Mouse (Mus musculus) kidney, adult 18-20 months (tissue): ENCODE measurements at regions not wholly inside any gene's neighbourhood (a gene's known extent, or its start where the extent isn't known, plus 50 kb on each side); places are given as distances from the start of the nearest gene placed in this dataset.

Experiments used
- DNase-seq: peaks from one replicate; pipeline ENCODE4 v3.0.0; 2021

DNA sequence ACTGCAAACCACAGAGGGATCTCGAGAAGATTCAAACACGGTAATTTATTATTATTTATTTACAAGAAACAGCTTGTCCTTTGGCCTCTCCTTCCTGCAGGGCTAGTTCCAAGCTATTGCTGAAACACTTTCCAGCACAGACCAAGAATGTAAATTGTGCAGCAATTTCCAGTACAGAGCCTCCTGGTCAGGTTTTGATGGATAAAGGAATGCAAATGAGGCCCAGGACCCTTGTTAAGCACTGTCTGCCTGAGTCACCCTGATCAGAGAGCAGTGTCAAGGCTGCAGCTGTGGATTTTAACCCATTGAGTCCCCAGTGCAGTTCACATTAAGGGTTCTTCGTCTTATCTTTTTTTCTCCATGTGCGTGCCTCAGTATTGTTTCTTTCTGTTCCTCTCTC is 142.3 kb upstream of the Zkscan2 start:
- no peak for DNase-seq

- no peak for DNase-seq
Measured at GRCm38 (mm10) chr7:123643426-123643825, 143.2 kb upstream of the Zkscan2 start.

DNA sequence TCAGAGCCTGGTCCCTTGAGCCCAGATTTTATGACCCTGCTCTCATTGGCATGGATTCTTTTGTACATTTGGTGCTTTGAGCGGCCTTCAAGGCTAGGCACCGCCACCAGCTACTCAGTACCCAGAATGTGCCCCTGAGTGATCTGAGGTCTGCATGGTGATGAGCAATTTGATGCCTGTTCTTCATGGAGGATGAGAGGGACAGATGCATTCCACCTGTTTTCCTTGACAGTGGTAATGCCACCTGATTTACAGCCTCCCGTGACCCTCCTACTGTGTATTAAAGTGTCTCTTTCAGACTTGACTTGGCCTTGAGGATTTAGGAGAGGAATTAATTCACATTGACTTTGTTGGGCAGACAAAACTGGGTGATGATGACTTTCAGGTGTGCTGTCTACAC is 145.3 kb upstream of the Zkscan2 start:
- no peak for DNase-seq

DNA sequence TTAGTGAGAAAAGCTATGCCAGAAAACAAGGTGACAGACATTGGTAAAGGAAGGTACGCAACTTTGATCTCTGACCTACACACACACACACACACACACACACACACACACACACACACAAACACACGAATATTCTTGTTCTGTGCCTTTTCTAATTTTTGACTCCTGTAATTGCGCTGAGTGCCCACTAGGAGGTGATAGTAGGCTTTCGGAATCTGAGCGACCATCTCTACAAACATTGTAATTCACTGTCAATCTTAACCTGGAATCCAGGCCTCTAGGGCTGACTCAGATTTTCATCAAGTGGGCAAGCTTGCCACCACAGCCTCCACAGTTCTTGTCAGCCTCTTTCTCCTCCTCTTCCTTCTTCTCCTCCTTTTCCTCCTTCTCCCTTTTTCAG is 165.2 kb upstream of the Zkscan2 start:
- no peak for DNase-seq

GRCm38 (mm10) chr7:123684762-123685161 is 184.5 kb upstream of the Zkscan2 start:
- no peak for DNase-seq

GRCm38 (mm10) chr7:123686547-123686946 is 186.3 kb upstream of the Zkscan2 start:
- no peak for DNase-seq

GRCm38 (mm10) chr7:123731016-123731415 is 230.8 kb upstream of the Zkscan2 start:
- no peak for DNase-seq

DNA sequence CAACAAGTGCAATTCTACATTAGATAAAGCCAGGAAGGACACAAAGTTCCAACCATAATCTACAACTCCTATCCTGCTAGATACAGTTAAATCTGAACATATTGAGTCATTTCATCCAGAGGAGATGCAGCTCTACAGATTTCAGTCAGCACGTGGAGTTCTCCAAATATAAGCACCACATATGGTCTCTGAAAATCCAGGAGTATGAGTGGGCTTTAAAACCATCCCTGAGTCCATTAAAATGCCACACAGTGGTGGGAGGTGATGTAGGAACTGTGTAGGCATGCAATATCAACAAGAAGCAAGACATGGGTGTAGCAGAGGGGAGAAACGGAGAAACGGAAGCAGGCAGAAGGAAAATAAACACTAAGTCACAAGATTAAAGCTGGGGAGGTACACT is 232.8 kb upstream of the Zkscan2 start:
- DNase-seq: no peak

- no peak for DNase-seq
Measured at GRCm38 (mm10) chr7:123747986-123748385, 234.7 kb upstream of the Hs3st4 start.

DNA sequence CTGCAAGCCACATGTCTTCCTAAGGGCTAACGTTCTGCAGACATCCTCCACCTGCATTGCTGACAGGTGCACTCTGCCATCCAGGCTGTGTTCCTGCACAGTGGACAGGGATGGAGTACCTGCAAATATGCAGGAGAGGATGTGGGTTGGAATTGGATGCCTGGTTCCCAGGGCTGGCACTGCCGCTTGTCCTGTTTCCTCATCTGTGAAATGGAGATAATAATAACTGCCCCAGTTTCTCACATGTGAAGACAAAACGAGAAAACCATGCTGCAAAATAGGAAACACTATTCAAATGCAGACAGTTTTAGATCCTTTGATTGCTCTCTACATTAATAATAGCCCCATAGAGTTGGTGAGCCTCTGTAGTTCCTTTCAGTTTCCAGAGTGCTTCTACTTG is 229.4 kb upstream of the Hs3st4 start:
- no peak for DNase-seq

DNA sequence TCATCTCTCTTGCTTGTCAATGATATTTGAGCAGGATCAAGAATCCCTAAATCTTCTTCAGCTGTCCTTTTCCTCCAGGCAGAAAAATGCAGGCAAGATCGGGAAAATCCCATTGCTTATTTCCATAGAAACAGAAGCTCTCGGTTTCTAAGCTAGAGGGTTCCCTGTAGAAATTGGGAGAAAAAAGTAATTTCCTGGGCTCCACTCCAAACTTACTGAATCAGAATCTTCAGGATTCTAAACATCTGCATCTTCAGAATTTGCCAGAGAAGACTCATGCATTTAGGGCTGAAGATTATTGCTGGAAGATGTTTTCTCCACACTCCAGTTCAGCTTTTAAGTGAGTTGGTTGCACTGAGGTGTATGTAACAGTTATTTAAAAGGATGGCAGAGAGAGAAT is 187.6 kb upstream of the Hs3st4 start:
- no peak for DNase-seq

DNA sequence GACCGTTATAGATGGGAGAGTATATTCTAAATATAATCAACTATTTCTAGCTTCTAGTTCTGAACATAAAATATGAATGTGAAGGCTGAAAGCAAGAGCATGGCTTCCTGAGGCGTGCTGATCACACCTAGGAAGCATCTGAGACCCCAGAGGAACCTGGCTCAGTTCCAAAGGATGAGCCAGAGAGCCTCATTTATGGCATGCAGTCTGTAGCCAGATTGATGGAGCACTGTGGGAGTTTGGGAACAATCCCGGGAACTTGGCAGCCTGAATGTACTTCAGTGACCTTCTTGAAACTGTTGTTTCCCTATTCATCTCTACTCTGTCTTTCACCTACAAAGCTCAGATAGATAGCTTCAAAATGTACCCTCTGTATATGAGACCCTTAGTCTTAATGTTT is 186.6 kb upstream of the Hs3st4 start:
- DNase-seq: no peak

- DNase-seq: no peak
Measured at GRCm38 (mm10) chr7:123805650-123806049, 177.0 kb upstream of the Hs3st4 start.

- DNase-seq: no peak
Measured at GRCm38 (mm10) chr7:123823976-123824375, 158.7 kb upstream of the Hs3st4 start.

DNA sequence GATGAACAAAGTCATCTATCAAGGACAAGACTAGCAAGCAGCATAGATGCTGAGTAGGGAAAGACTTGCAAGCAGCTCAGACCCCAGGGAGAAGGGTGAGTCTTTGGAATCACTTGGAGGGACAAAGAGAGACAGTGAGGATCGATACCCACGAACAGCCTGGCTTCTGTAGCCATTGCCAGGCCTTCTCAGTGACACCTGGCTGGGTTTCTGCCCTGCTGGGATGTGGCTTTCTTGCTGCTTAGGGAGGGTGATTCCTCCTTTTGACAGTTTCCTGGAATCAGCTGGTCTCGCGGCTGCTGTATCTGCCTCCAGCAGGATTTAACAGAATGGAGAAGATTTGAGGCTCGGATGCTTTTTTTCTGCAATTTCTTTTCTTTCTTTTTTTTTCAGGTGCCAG is 156.3 kb upstream of the Hs3st4 start:
- DNase-seq: no peak

DNA sequence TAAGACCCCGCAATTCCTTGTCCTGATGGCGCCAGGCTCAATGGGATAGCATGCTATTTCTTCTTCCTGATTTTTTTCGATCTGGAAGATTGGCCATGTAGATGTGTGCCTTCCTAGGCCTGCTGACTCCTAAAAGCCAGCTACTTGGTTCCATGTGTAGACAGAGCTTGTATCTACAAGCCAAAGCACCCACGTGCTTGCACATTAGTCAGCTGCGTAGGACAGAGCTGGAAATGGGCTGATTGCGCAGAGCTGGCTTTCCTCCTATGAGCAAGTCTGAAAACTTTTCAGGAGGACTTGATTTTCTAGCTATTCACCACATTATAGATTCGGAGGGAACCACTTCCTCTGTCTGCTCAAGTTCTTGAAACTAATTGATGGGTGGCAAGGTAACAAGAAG is 140.1 kb upstream of the Hs3st4 start:
- no peak for DNase-seq

DNA sequence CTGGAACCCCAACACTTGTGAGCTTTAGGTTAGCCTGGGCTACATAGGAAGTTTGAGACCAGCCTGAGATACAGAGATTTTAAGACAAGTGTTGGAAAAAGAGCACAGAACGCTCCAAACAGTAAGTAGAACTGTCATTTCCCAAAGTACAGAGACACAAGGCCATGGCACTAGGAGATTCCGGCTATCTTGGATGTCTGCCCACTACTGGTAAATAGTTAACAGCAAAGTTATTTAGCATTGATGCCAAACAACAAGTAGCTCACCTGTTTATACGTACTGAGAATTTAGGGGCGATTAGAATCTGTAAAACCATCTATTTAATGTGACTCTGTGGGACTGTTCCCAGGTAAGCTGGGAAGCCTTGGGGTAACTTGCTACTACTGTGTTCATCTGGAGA is 135.6 kb upstream of the Hs3st4 start:
- DNase-seq: peak; percentile 8

DNA sequence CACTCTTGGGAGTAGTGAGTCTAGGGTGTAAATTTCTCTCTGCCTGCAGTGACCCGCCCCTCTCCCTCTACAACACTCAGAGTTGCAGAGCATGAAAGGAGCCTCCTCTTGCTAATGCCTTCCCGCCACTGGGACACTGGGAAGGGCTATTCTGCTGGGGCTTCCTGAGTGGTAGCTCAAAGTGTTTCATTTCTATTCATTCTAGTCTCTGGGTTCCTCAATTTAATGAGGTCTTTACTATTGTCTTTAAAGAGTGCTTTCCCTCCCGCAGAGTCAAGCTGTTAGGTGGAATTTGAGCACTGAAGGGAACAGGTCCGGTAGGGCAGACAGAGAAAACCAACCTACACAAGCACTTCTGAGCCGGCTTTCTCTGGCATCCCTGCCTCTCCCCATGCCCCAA is 134.0 kb upstream of the Hs3st4 start:
- no peak for DNase-seq

- no peak for DNase-seq
Measured at GRCm38 (mm10) chr7:123849220-123849619, 133.4 kb upstream of the Hs3st4 start.

DNA sequence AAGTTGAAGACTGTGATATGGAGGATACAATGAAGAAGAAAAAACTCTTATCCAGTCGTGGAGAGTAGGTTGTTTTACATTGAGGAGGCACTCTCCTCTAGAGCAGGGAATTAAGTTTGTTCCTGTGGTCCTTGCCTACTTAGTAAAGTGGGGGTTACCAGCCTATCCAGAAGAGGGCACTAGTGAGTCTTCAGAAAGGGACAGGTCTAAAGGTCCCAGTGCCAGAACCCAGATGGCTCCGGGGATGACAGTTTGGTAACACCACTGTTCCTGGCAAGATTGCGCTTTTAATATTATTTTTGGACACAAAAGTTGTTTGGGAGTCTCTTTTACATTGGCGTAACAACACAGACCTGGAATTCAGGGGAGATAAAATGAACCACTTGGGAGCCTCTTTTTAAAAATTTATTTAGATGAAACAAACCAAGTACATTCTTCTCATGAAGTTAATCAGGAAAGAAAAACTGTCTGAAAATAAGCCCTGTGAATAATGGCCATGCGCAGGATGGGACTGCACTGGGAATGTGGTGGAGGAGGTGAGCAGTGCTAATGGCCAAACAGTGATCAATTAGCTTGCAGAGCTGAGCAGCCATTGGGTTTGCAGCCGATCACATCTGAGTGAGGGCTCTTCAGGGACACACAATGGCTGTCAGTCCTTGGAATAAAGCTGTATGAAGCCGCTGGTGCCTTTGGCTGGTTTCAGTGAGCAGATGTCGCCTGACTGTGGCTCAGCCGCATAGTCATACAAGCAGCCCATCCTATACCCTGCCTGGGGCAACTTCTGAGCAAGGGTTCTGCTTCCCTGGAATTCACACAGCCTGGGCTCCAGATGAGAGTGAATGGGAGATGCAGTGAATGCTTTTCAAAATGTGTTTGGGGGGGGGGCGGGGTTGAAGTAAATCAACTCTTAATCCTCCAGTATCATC is 132.1 kb upstream of the Hs3st4 start:
- DNase-seq: peak; percentile 3

DNA sequence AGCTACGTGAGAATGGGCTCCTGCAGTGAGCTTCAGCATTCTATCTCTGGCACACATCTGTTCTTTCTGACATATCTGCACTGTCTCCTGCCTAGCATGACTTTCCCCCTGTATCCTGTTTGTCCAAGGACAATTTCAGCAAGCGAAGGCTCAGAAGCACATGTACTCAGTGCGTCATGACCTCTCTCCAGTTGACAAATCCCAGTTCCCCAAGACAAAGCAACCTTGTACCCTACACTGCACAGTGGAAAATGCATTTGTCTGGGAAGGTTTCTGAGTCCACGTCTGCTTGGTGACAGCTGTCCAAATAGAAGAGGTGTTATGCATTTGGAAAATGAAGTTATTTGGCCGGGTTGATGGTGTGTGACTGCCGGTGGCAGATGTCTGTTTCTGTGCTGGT is 125.1 kb upstream of the Hs3st4 start:
- no peak for DNase-seq

DNA sequence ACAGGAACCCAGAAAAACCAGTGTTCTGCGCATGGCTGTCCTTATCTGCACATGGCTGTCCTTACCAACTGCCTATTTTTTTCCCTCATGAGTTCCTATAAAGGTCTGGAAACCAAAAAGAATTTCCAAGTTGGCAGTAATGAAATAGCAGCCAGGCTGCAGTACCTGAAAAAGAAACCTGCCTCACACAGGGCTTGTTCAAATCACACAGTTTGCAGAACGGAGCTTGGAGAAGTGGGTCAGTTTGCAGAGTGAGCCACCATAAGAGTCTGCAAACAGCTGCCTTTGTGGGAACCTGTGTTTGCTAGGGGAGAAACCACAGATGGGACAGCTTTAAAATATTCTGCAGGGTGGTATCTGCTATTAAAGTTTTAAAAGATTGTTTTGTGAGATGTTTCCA is 121.0 kb upstream of the Hs3st4 start:
- no peak for DNase-seq

DNA sequence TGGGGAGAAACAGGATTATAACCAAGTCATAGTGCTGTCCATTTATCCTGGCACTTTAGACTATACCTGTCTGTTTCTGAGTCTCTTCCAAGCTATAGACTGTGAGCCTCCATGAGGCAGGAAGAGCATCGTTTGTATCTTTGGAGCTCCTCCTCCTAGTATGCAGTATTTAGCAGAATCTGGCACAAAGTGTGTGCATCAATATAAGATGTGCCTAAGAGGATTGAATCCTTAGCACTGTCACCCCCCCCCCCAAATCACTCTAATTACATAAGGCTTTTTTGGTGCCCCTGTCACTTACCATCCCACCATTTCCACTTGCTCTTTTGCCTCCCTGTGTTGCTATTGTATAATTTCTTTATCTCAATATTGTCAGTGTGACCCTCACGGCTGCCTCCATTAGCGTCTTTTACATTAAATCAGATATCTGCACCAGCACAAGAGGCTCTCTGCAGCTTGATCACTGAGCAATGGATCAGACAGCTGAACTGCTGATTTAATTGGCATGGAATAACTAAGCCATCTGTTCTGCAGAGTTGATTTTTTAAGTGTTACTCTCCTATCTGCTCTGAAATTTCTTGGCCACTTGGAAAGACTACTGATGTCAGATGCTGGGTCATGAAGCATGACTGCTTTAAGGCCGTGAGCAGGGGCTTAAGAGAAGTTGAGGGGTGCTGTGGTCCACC is 85.8 kb upstream of the Hs3st4 start:
- DNase-seq: no peak
